Mouse (Mus musculus) granulocyte monocyte progenitor cell, adult 5-6 weeks (primary cell): ENCODE data around the gene Ptrh2. TPM values are rescaled to one million over a fixed set of nuclear protein-coding genes. Genes with fewer than 3 reads are reported as not detected.
A peak's percentile ranks its signal among the peaks of the same experiment; 100 is the strongest.
"Not testable (repeated sequence)": the region's sequence is repeated elsewhere in the genome, so short reads cannot be mapped to it uniquely, and the experiment has no call there.

Experiments used
- ATAC-seq: replicated peaks from 2 replicates; pipeline ENCODE4 v1.8.0; 2016; ENCODE audit warnings: mild to moderate bottlenecking, moderate TSS enrichment, inconsistent platforms; ENCODE audit not compliant: poor library complexity, severe bottlenecking
- total RNA-seq, 2 experiments: library from RNA; stranded (forward) in 1 of 2; stranded (reverse) in 1 of 2; fragments of 200-712, 200-1000 nt in 1 of 2; fragments of >200 nt in 1 of 2; fragmentation: Nextera tagmentation in 1 of 2; gene quantifications; 2 replicates each; pipeline ENCODE4 v1.2.3; 2014 to 2017

The Ptrh2 gene
- total RNA-seq, 2 experiments from 2014 or later: 20.7 to 27.7 TPM

- ATAC-seq: peak; percentile 90
These were observed 40.2 kb downstream of the Ptrh2 start for GRCm38 (mm10) chr11:86724004-86724403.

- ATAC-seq: no peak
These were observed 41.2 kb downstream of the Ptrh2 start for GRCm38 (mm10) chr11:86724982-86725381.

- ATAC-seq: no peak
These were observed 41.8 kb downstream of the Ptrh2 start for GRCm38 (mm10) chr11:86725607-86726006.

GRCm38 (mm10) chr11:86731443-86731842 lies 47.7 kb downstream of the Ptrh2 start:
- no peak for ATAC-seq

- ATAC-seq: no peak
These were observed 50.6 kb downstream of the Ptrh2 start for GRCm38 (mm10) chr11:86734241-86734939.

GRCm38 (mm10) chr11:86734993-86735392 lies 51.2 kb downstream of the Ptrh2 start:
- no peak for ATAC-seq

GRCm38 (mm10) chr11:86737301-86738000 lies 53.7 kb downstream of the Ptrh2 start:
- no peak for ATAC-seq

- not testable (repeated sequence) for ATAC-seq
These were observed 54.5 kb downstream of the Ptrh2 start for GRCm38 (mm10) chr11:86738308-86738707.

- ATAC-seq: peak; percentile 70
These were observed 55.2 kb downstream of the Ptrh2 start for GRCm38 (mm10) chr11:86738956-86739355.

- ATAC-seq: no peak
These were observed 55.7 kb downstream of the Ptrh2 start for GRCm38 (mm10) chr11:86739470-86739869.

GRCm38 (mm10) chr11:86741505-86741904 lies 57.7 kb downstream of the Ptrh2 start:
- ATAC-seq: no peak

Other genes starting within 250 kb of the Ptrh2 start
- gene Rnft1, start 199.3 kb upstream of the Ptrh2 start, total RNA-seq (2014; fragmentation: Nextera tagmentation): 16.3 and 19.8 TPM in 2 replicates
- 16.1 and 19.4 TPM in 2 replicates for gene Rnft1, start 199.3 kb upstream of the Ptrh2 start, total RNA-seq (2017)
- gene Rps6kb1, start 139.2 kb upstream of the Ptrh2 start, total RNA-seq (2014; fragmentation: Nextera tagmentation): 29.5 and 30.5 TPM in 2 replicates
- gene Rps6kb1, start 139.2 kb upstream of the Ptrh2 start, total RNA-seq (2017): 38.2 and 54.1 TPM in 2 replicates
- 10.9 and 12.9 TPM in 2 replicates for gene Tubd1, start 139.0 kb upstream of the Ptrh2 start, total RNA-seq (2014; fragmentation: Nextera tagmentation)
- gene Tubd1, start 139.0 kb upstream of the Ptrh2 start, total RNA-seq (2017): 10.3 and 11.5 TPM in 2 replicates
- gene Vmp1, start 149 bp upstream of the Ptrh2 start, total RNA-seq (2014; fragmentation: Nextera tagmentation): 61.1 and 83.8 TPM in 2 replicates
- gene Vmp1, start 149 bp upstream of the Ptrh2 start, total RNA-seq (2017): 79.1 and 105 TPM in 2 replicates
- 127 and 155 TPM in 2 replicates for gene Cltc, start 73.6 kb downstream of the Ptrh2 start, total RNA-seq (2014; fragmentation: Nextera tagmentation)
- gene Cltc, start 73.6 kb downstream of the Ptrh2 start, total RNA-seq (2017): 129 and 145 TPM in 2 replicates
- gene Dhx40, start 123.8 kb downstream of the Ptrh2 start, total RNA-seq (2014; fragmentation: Nextera tagmentation): 16.3 and 19.3 TPM in 2 replicates
- 31.7 and 31.9 TPM in 2 replicates for gene Dhx40, start 123.8 kb downstream of the Ptrh2 start, total RNA-seq (2017)